Mouse (Mus musculus) kidney, embryonic 15.5 days (tissue): ENCODE data around the gene Mrps6. TPM values are rescaled to one million over a fixed set of nuclear protein-coding genes. Genes with fewer than 3 reads are reported as not detected.
A peak's percentile ranks its signal among the peaks of the same experiment; 100 is the strongest.
"Not testable (repeated sequence)": the region's sequence is repeated elsewhere in the genome, so short reads cannot be mapped to it uniquely, and the experiment has no call there.

Experiments used
- ATAC-seq: fragments of 200-750 bp; cut with Nextera tagmentation; replicated peaks from 2 replicates; pipeline ENCODE4 v1.8.0; 2017; ENCODE audit warnings: moderate TSS enrichment; ENCODE audit not compliant: low FRiP score
- H3K27ac ChIP-seq: fragments of 300-500 bp; sonication (generic); 2 replicates; pipeline ENCODE4 v1.5.1; 2015; ENCODE audit warnings: mild to moderate bottlenecking, inconsistent platforms
- H3K27me3 ChIP-seq: fragments of 300-500 bp; sonication (generic); 2 replicates; pipeline ENCODE4 v1.6.1; 2015; ENCODE audit warnings: inconsistent platforms
- H3K36me3 ChIP-seq: fragments of 300-500 bp; sonication (generic); 2 replicates; pipeline ENCODE4 v1.6.1; 2015; ENCODE audit warnings: inconsistent platforms
- H3K4me1 ChIP-seq: fragments of 300-500 bp; sonication (generic); 2 replicates; pipeline ENCODE4 v1.6.1; 2015; ENCODE audit warnings: inconsistent platforms
- H3K4me2 ChIP-seq: fragments of 300-500 bp; sonication (generic); 2 replicates; pipeline ENCODE4 v1.6.1; 2015; ENCODE audit warnings: moderate library complexity, mild to moderate bottlenecking, inconsistent platforms
- H3K4me3 ChIP-seq: fragments of 300-500 bp; sonication (generic); replicated peaks from 2 replicates; pipeline ENCODE4 v1.5.1; 2015; ENCODE audit warnings: mild to moderate bottlenecking, inconsistent platforms
- H3K9ac ChIP-seq: fragments of 300-500 bp; sonication (generic); 2 replicates; pipeline ENCODE4 v1.6.1; 2015; ENCODE audit warnings: mild to moderate bottlenecking, inconsistent platforms
- H3K9me3 ChIP-seq: fragments of 300-500 bp; sonication (generic); replicated peaks from 2 replicates; pipeline ENCODE4 v1.6.1; 2016; ENCODE audit warnings: inconsistent platforms
- WGBS: fragments of 180-500 bp; shearing (Covaris S2); methylation state at CpG from one replicate; pipeline ENCODE4 v1.1.7; 2015; ENCODE audit warnings: mixed read lengths; 5-methylcytosine and 5-hydroxymethylcytosine counted together
- polyA plus RNA-seq: library from polyadenylated mRNA; unstranded; fragments of >200 nt; fragmentation: Nextera tagmentation; extraction: Ambion mirVana; gene quantifications from 2 replicates; pipeline ENCODE4 v1.2.1, GENCODE M21; 2015

Gene Mrps6
- polyA plus RNA-seq, 1 experiment from 2014 or later = 151 TPM

- peaks cover 52% of the 10 kb centered on the region for H3K36me3 ChIP-seq
- no peak overlapping the region for H3K27ac ChIP-seq
- no peak overlapping the region for H3K9ac ChIP-seq
- H3K9me3 ChIP-seq = no peaks in the 10 kb centered on the region
- 95% methylated on average over 8 of the region's 8 CpGs for WGBS
- no peaks in the 10 kb centered on the region for H3K4me1 ChIP-seq
- no peak for ATAC-seq
- no peak overlapping the region for H3K4me2 ChIP-seq
- no peak overlapping the region for H3K4me3 ChIP-seq
- no peaks in the 10 kb centered on the region for H3K27me3 ChIP-seq
These were observed 18.7 kb downstream of the Mrps6 start for GRCm38 (mm10) chr16:92076797-92077196.

- H3K27ac ChIP-seq = no peak overlapping the region
- no peaks in the 10 kb centered on the region for H3K27me3 ChIP-seq
- H3K9me3 ChIP-seq = no peaks in the 10 kb centered on the region
- no peak overlapping the region for H3K9ac ChIP-seq
- WGBS = 83% methylated on average over 10 of the region's 10 CpGs
- no peak overlapping the region for H3K4me3 ChIP-seq
- H3K36me3 ChIP-seq = peaks cover 26% of the 10 kb centered on the region
- no peak for ATAC-seq
- H3K4me2 ChIP-seq = no peak overlapping the region
- peaks cover 8% of the 10 kb centered on the region; the same call in 1 of the 2 replicates for H3K4me1 ChIP-seq
These were observed 25.8 kb downstream of the Mrps6 start for GRCm38 (mm10) chr16:92083771-92084453.

- 61% methylated on average over 3 of the region's 3 CpGs for WGBS
These were observed 31.2 kb downstream of the Mrps6 start for GRCm38 (mm10) chr16:92089225-92089624.

GRCm38 (mm10) chr16:92091876-92092275 is 33.8 kb downstream of the Mrps6 start:
- no peak overlapping the region for H3K4me2 ChIP-seq
- H3K27ac ChIP-seq = no peak overlapping the region
- H3K9ac ChIP-seq = no peak overlapping the region
- no peaks in the 10 kb centered on the region for H3K9me3 ChIP-seq
- 0 out of 2 replicates have a peak, but pooled peaks cover 7% of the 10 kb centered on the region for H3K4me1 ChIP-seq
- 71% methylated on average over 5 of the region's 5 CpGs for WGBS
- no peak overlapping the region for H3K4me3 ChIP-seq
- peaks cover 16% of the 10 kb centered on the region; the same call in 1 of the 2 replicates for H3K36me3 ChIP-seq
- no peaks in the 10 kb centered on the region for H3K27me3 ChIP-seq
- no peak for ATAC-seq

More at GRCm38 (mm10) chr16:92089225-92089624, 31.2 kb downstream of the Mrps6 start:
- 0 out of 2 replicates have a peak, but pooled peaks cover 8% of the 10 kb centered on the region for H3K36me3 ChIP-seq
- no peaks in the 10 kb centered on the region for H3K9me3 ChIP-seq
- no peak for ATAC-seq
- no peak overlapping the region for H3K4me3 ChIP-seq
- no peaks in the 10 kb centered on the region for H3K27me3 ChIP-seq
- peaks cover 14% of the 10 kb centered on the region; the same call in 1 of the 2 replicates for H3K4me1 ChIP-seq
- H3K4me2 ChIP-seq = no peak overlapping the region
- H3K9ac ChIP-seq = no peak overlapping the region
- H3K27ac ChIP-seq = no peak overlapping the region

GRCm38 (mm10) chr16:92098351-92099051 is 40.4 kb downstream of the Mrps6 start:
- Histone ChIP-seq H3K27me3 (no peaks in the 10 kb centered on the region), H3K27ac (no peak overlapping the region), H3K36me3 (peaks cover 26% of the 10 kb centered on the region), H3K4me3 (no peak overlapping the region), H3K4me1 (peaks cover 17% of the 10 kb centered on the region), H3K9ac (no peak overlapping the region), H3K4me2 (no peak overlapping the region), H3K9me3 (no peaks in the 10 kb centered on the region)
- no peak for ATAC-seq
- WGBS = 49% methylated on average over 10 of the region's 10 CpGs

GRCm38 (mm10) chr16:92099598-92099997 is 41.5 kb downstream of the Mrps6 start:
- H3K9ac ChIP-seq = no peak overlapping the region
- H3K4me2 ChIP-seq = no peak overlapping the region
- H3K36me3 ChIP-seq = peaks cover 26% of the 10 kb centered on the region
- H3K9me3 ChIP-seq = no peaks in the 10 kb centered on the region
- ATAC-seq = no peak
- H3K27ac ChIP-seq = no peak overlapping the region
- H3K4me1 ChIP-seq = peaks cover 26% of the 10 kb centered on the region
- H3K4me3 ChIP-seq = no peak overlapping the region
- H3K27me3 ChIP-seq = no peaks in the 10 kb centered on the region
- WGBS = 82% methylated on average over 16 of the region's 16 CpGs

- Histone ChIP-seq H3K9ac (no peak overlapping the region), H3K4me3 (no peak overlapping the region), H3K27me3 (no peaks in the 10 kb centered on the region), H3K27ac (no peak overlapping the region), H3K4me2 (no peak overlapping the region), H3K36me3 (peaks cover 26% of the 10 kb centered on the region), H3K9me3 (no peaks in the 10 kb centered on the region), H3K4me1 (peaks cover 26% of the 10 kb centered on the region)
- WGBS = 66% methylated on average over 4 of the region's 4 CpGs
- no peak for ATAC-seq
These were observed 42.0 kb downstream of the Mrps6 start for GRCm38 (mm10) chr16:92100111-92100510.

- Histone ChIP-seq H3K9me3 (no peaks in the 10 kb centered on the region), H3K4me1 (peaks cover 30% of the 10 kb centered on the region), H3K4me3 (no peak overlapping the region), H3K27ac (no peak overlapping the region), H3K4me2 (no peak overlapping the region), H3K27me3 (no peaks in the 10 kb centered on the region), H3K36me3 (peaks cover 18% of the 10 kb centered on the region), H3K9ac (no peak overlapping the region)
- no peak for ATAC-seq
- 65% methylated on average over 5 of the region's 5 CpGs for WGBS
These were observed 44.0 kb downstream of the Mrps6 start for GRCm38 (mm10) chr16:92102115-92102514.

GRCm38 (mm10) chr16:92102931-92103330 is 44.9 kb downstream of the Mrps6 start:
- WGBS = 93% methylated on average over 6 of the region's 7 CpGs
- H3K9ac ChIP-seq, H3K4me2 ChIP-seq, H3K27ac ChIP-seq, H3K27me3 ChIP-seq, ATAC-seq, H3K9me3 ChIP-seq, H3K4me3 ChIP-seq: not testable (repeated sequence)
- Histone ChIP-seq H3K4me1 (peaks cover 30% of the 10 kb centered on the region), H3K36me3 (peaks cover 18% of the 10 kb centered on the region)

- Histone ChIP-seq H3K4me1 (peaks cover 23% of the 10 kb centered on the region), H3K27ac (peak overlapping the region; percentile 60; the same call in 1 of the 2 replicates), H3K9me3 (no peaks in the 10 kb centered on the region), H3K27me3 (no peaks in the 10 kb centered on the region), H3K4me3 (no peak overlapping the region), H3K36me3 (peaks cover 18% of the 10 kb centered on the region), H3K9ac (no peak overlapping the region), H3K4me2 (no peak overlapping the region)
- WGBS = 59% methylated on average over 9 of the region's 9 CpGs
- peak; percentile 75 for ATAC-seq
These were observed 45.7 kb downstream of the Mrps6 start for GRCm38 (mm10) chr16:92103572-92104331.

GRCm38 (mm10) chr16:92104332-92104590 is 46.2 kb downstream of the Mrps6 start:
- no peak for ATAC-seq
- no peaks in the 10 kb centered on the region for H3K9me3 ChIP-seq
- 0 out of 2 replicates have a peak overlapping the region, but pooled peaks have one; percentile 60 for H3K27ac ChIP-seq
- no peaks in the 10 kb centered on the region for H3K27me3 ChIP-seq
- no peak overlapping the region for H3K4me2 ChIP-seq
- WGBS = 86% methylated on average over 2 of the region's 2 CpGs
- peaks cover 23% of the 10 kb centered on the region for H3K4me1 ChIP-seq
- H3K9ac ChIP-seq = no peak overlapping the region
- no peak overlapping the region for H3K4me3 ChIP-seq
- H3K36me3 ChIP-seq = peaks cover 18% of the 10 kb centered on the region

GRCm38 (mm10) chr16:92104951-92105350 is 46.9 kb downstream of the Mrps6 start:
- no peak overlapping the region for H3K4me2 ChIP-seq
- no peak overlapping the region for H3K27ac ChIP-seq
- ATAC-seq = no peak
- peaks cover 13% of the 10 kb centered on the region for H3K36me3 ChIP-seq
- no peaks in the 10 kb centered on the region for H3K27me3 ChIP-seq
- no peaks in the 10 kb centered on the region for H3K9me3 ChIP-seq
- no peak overlapping the region for H3K4me3 ChIP-seq
- 96% methylated on average over 2 of the region's 2 CpGs for WGBS
- peaks cover 23% of the 10 kb centered on the region for H3K4me1 ChIP-seq
- H3K9ac ChIP-seq = no peak overlapping the region
